Mouse (Mus musculus) MEL (cell line): Measurements from ENCODE around the gene Tpd52l2. TPM values are rescaled to one million over a fixed set of nuclear protein-coding genes. Genes with fewer than 3 reads are reported as not detected.
A peak's percentile ranks its signal among the peaks of the same experiment; 100 is the strongest.

Experiments
- DNase-seq: peaks from one replicate; pipeline ENCODE4 v3.0.0; 2011; ENCODE audit warnings: low read depth, low spot score
- H3K27ac ChIP-seq: 2 replicates; pipeline ENCODE4 v1.5.1; 2012; ENCODE audit warnings: low read depth, mild to moderate bottlenecking, control low read depth, low read length, moderate library complexity; ENCODE audit not compliant: control insufficient read depth
- H3K27me3 ChIP-seq, 2 experiments: fragments of 150-350 bp in 1 of 2; sonication (generic) in 1 of 2; 2 replicates each; pipeline ENCODE4 v1.6.1; 2012; ENCODE audit warnings: low read length in 2 of 2, mild to moderate bottlenecking in 2 of 2, improper control_type of control experiment in 1 of 2, moderate library complexity in 1 of 2; ENCODE audit not compliant: insufficient read depth in 2 of 2, control insufficient read depth in 1 of 2
- H3K36me3 ChIP-seq, 2 experiments: 2 replicates each; pipeline ENCODE4 v1.6.1; 2012 to 2014; ENCODE audit warnings: low read length in 2 of 2, improper control_type of control experiment in 1 of 2, inconsistent platforms in 1 of 2, mild to moderate bottlenecking in 1 of 2; ENCODE audit not compliant: insufficient read depth in 2 of 2, control insufficient read depth in 1 of 2
- H3K4me1 ChIP-seq, 2 experiments: fragments of 150-350 bp in 1 of 2; sonication (generic) in 1 of 2; 2 replicates each; pipeline ENCODE4 v1.6.1; 2012; ENCODE audit warnings: low read length in 2 of 2, improper control_type of control experiment in 1 of 2, mild to moderate bottlenecking in 1 of 2; ENCODE audit not compliant: insufficient read depth in 2 of 2, control insufficient read depth in 1 of 2
- H3K4me3 ChIP-seq, 2 experiments: fragments of 150-350 bp in 1 of 2; sonication (generic) in 1 of 2; 2 replicates each; pipeline ENCODE4 v1.5.1; 2012; ENCODE audit warnings: low read depth in 2 of 2, low read length in 2 of 2, mild to moderate bottlenecking in 2 of 2, moderate library complexity in 2 of 2, control low read depth in 1 of 2, improper control_type of control experiment in 1 of 2; ENCODE audit not compliant: control insufficient read depth in 1 of 2, insufficient read depth in 1 of 2
- H3K79me2 ChIP-seq: 2 replicates; pipeline ENCODE4 v1.6.1; 2012; ENCODE audit warnings: mild to moderate bottlenecking, low read length, moderate library complexity; ENCODE audit not compliant: control insufficient read depth, poor library complexity, insufficient read depth
- H3K9ac ChIP-seq: 2 replicates; pipeline ENCODE4 v1.6.1; 2012; ENCODE audit warnings: low read depth, mild to moderate bottlenecking, control low read depth, low read length, moderate library complexity; ENCODE audit not compliant: control insufficient read depth, poor library complexity, severe bottlenecking
- H3K9me3 ChIP-seq: fragments of 150-350 bp; sonication (generic); replicated peaks from 2 replicates; pipeline ENCODE4 v1.6.1; 2012; ENCODE audit warnings: mild to moderate bottlenecking, low read length, improper control_type of control experiment, moderate library complexity; ENCODE audit not compliant: insufficient read depth
- CHD1 ChIP-seq: IDR thresholded peaks from 2 replicates; pipeline ENCODE4 v1.6.1; 2012; ENCODE audit warnings: low read depth, mild to moderate bottlenecking, inconsistent platforms, low read length, improper control_type of control experiment
- CTCF ChIP-seq, 3 experiments: IDR thresholded peaks in 2 of 3; conservative IDR thresholded peaks in 1 of 3; 2 replicates each; pipeline ENCODE4 v1.5.1; 2011 to 2012; ENCODE audit warnings: low read length in 3 of 3, low read depth in 2 of 3, mild to moderate bottlenecking in 2 of 3, improper control_type of control experiment in 1 of 3, inconsistent platforms in 1 of 3, mixed read lengths in 1 of 3, moderate library complexity in 1 of 3; ENCODE audit not compliant: control insufficient read depth in 1 of 3, insufficient read depth in 1 of 3, poor library complexity in 1 of 3, severe bottlenecking in 1 of 3
- GABPA ChIP-seq: IDR thresholded peaks from 2 replicates; pipeline ENCODE4 v1.6.1; 2012; ENCODE audit warnings: low read depth, mild to moderate bottlenecking, inconsistent platforms, low read length, improper control_type of control experiment, moderate library complexity
- GATA1 ChIP-seq: IDR thresholded peaks from 2 replicates; pipeline ENCODE4 v1.6.1; 2011; ENCODE audit warnings: low read depth, low read length, improper control_type of control experiment
- MAX ChIP-seq: IDR thresholded peaks from 2 replicates; pipeline ENCODE4 v1.6.1; 2011; ENCODE audit warnings: low read length, improper control_type of control experiment
- MXI1 ChIP-seq: IDR thresholded peaks from 2 replicates; pipeline ENCODE4 v1.6.1; 2011; ENCODE audit warnings: mild to moderate bottlenecking, low read depth, low read length, improper control_type of control experiment
- MYC ChIP-seq: IDR thresholded peaks from 2 replicates; pipeline ENCODE4 v1.6.1; 2011; ENCODE audit warnings: low read depth, mild to moderate bottlenecking, low read length, improper control_type of control experiment, moderate library complexity
- POLR2A ChIP-seq, 2 experiments: IDR thresholded peaks; 2 replicates each; pipeline ENCODE4 v1.6.1; 2011 to 2012; ENCODE audit warnings: low read length in 2 of 2, mild to moderate bottlenecking in 2 of 2, control low read depth in 1 of 2, improper control_type of control experiment in 1 of 2, low read depth in 1 of 2, moderate library complexity in 1 of 2; ENCODE audit not compliant: control insufficient read depth in 1 of 2, insufficient read depth in 1 of 2, poor library complexity in 1 of 2
- TBP ChIP-seq: IDR thresholded peaks from 2 replicates; pipeline ENCODE4 v1.8.0; 2011; ENCODE audit warnings: low read depth, low read length, improper control_type of control experiment
- polyA plus RNA-seq, 2 experiments: library from polyadenylated mRNA; stranded (reverse) in 1 of 2; unstranded in 1 of 2; fragments of >175 nt in 1 of 2; fragments of >200 nt in 1 of 2; gene quantifications; 2 replicates each; pipeline versions ENCODE4 v1.2.1 to v1.2.4; 2012; ENCODE audit warnings: low replicate concordance in 2 of 2, low read depth in 1 of 2; ENCODE audit not compliant: insufficient read length in 2 of 2, insufficient read depth in 1 of 2, missing spikeins in 1 of 2
- total RNA-seq: library from RNA; depleted of rRNA; stranded (reverse); fragments of 300-350 nt; gene quantifications from 2 replicates; pipeline ENCODE4 v1.2.3, GENCODE M21; 2012

Tpd52l2 gene
- total and polyA plus RNA-seq, 3 experiments = 99.5 to 119 TPM; not detected in 1

- Histone ChIP-seq H3K27ac (no peak overlapping the region), H3K9me3 (no peaks in the 10 kb centered on the region), H3K4me3 (peak overlapping the region; percentile 60 to 64), H3K27me3 (peaks cover 12 to 26% of the 10 kb centered on the region in 2 experiments), H3K36me3 (no peaks in the 10 kb centered on the region), H3K79me2 (no peaks in the 10 kb centered on the region), H3K9ac (peak overlapping the region; percentile 61), H3K4me1 (no peaks in the 10 kb centered on the region)
- DNase-seq = no peak
- TF ChIP-seq MXI1 (no peak), CTCF (IDR thresholded peaks at IDR 0.05 in 2 of 3, conservative IDR thresholded peaks at IDR 0.05 in 1 of 3; ENCODE audit: control insufficient read depth in 1 of 3, insufficient read depth in 1 of 3, low read depth in 2 of 3, low read length in 3 of 3, poor library complexity in 1 of 3, severe bottlenecking in 1 of 3) (peak in 1 of 3 experiments; percentile 28; a peak in 1 of 6 replicates)
These were observed 38.4 kb upstream of the Tpd52l2 start for GRCm38 (mm10) chr2:181458411-181459152.

GRCm38 (mm10) chr2:181459153-181459672, 37.7 kb upstream of the Tpd52l2 start, which contains the start of gene Zbtb46:
Gene Zbtb46 (minus strand): TSS chr2:181459426.
- Histone ChIP-seq H3K4me1 (no peaks in the 10 kb centered on the region), H3K27me3 (peaks cover 12 to 26% of the 10 kb centered on the region in 2 experiments)
- DNase-seq = peak; percentile 54

GRCm38 (mm10) chr2:181459673-181460621, 37.0 kb upstream of the Tpd52l2 start:
- H3K27me3 ChIP-seq = peaks cover 12 to 23% of the 10 kb centered on the region in 2 experiments
- H3K36me3 ChIP-seq = no peaks in the 10 kb centered on the region
- H3K79me2 ChIP-seq = no peaks in the 10 kb centered on the region
- no peak overlapping the region for H3K27ac ChIP-seq
- TF ChIP-seq TBP (no peak), CHD1 (no peak), MYC (no peak), MAX (no peak), POLR2A (IDR thresholded peaks at IDR 0.05; ENCODE audit: control insufficient read depth in 1 of 2, insufficient read depth in 1 of 2, low read depth in 1 of 2, low read length in 2 of 2, poor library complexity in 1 of 2) (0 out of 4 replicates have a peak, but pooled peaks of 1 of the 2 experiments have one; percentile 4)
- no peaks in the 10 kb centered on the region for H3K4me1 ChIP-seq
- H3K9ac ChIP-seq = peak overlapping the region; percentile 39; the same call in 1 of the 2 replicates
- H3K4me3 ChIP-seq = peak overlapping the region; percentile 30 to 47; a peak in 2 of 4 replicates
- H3K9me3 ChIP-seq = no peaks in the 10 kb centered on the region
- peak; percentile 17 for DNase-seq

More at GRCm38 (mm10) chr2:181459153-181459672, 37.7 kb upstream of the Tpd52l2 start, which contains the start of gene Zbtb46:
- Histone ChIP-seq H3K9ac (peak within 1 kb of the TSS; percentile 61), H3K27ac (no peak within 1 kb of the TSS), H3K4me3 (peak within 1 kb of the TSS; percentile 60 to 64), H3K79me2 (no peaks in the 10 kb centered on the region), H3K36me3 (no peaks in the 10 kb centered on the region), H3K9me3 (no peaks in the 10 kb centered on the region)
- TF ChIP-seq GABPA (no peak), GATA1 (no peak)
